Mouse (Mus musculus): ENCODE measurements around the gene Pigk. TPM values are rescaled to one million over a fixed set of nuclear protein-coding genes. Genes with fewer than 3 reads are reported as not detected.

Gene Pigk
- 52.9 and 55.8 TPM in 2 replicates for polyA plus RNA-seq (2014; fragmentation: Nextera tagmentation; extraction: Ambion mirVana)

GRCm38 (mm10) chr3:152713991-152714902, at the start of gene Pigk:
TSS of gene Pigk (plus strand) at chr3:152714100.
- under 1% methylated on average over 48 of the region's 48 CpGs for WGBS

GRCm38 (mm10) chr3:152666991-152667355, 46.9 kb upstream of the Pigk start:
- no peaks in the 10 kb centered on the region for H3K36me3 ChIP-seq (replicated peaks; ENCODE audit: control insufficient read depth, insufficient read depth)
- H3K4me3 ChIP-seq (replicated peaks; ENCODE audit: low read length), result peak overlapping the region; percentile 72
- H3K4me1 ChIP-seq (replicated peaks; ENCODE audit: control insufficient read depth, insufficient read depth, low read length), result 0 out of 2 replicates have a peak, but pooled peaks cover 8% of the 10 kb centered on the region
- H3K4me2 ChIP-seq (replicated peaks), result peak overlapping the region; percentile 100
- 0% methylated on average over 16 of the region's 16 CpGs for WGBS
- H3K27me3 ChIP-seq (ENCODE audit: control insufficient read depth, insufficient read depth, low read length), result peaks cover 22% of the 10 kb centered on the region
- no peak overlapping the region for H3K27ac ChIP-seq
- no peak for DNase-seq (ENCODE audit: low spot score)
- H3K9ac ChIP-seq, result peak overlapping the region; percentile 77
- no peaks in the 10 kb centered on the region for H3K9me3 ChIP-seq (ENCODE audit: control insufficient read depth, low read length)
- ATAC-seq (ENCODE audit: low FRiP score), result peak; percentile 12; the same call in 1 of the 2 replicates

More at GRCm38 (mm10) chr3:152713991-152714902, at the start of gene Pigk:
- no peaks in the 10 kb centered on the region for H3K9me3 ChIP-seq (ENCODE audit: control insufficient read depth, low read length)
- peak within 1 kb of the TSS; percentile 76 for H3K4me3 ChIP-seq (replicated peaks; ENCODE audit: low read length)
- DNase-seq (ENCODE audit: low spot score) (peak; percentile 93), ATAC-seq (ENCODE audit: low FRiP score) (peak; percentile 90)
- H3K9ac ChIP-seq, result peak within 1 kb of the TSS; percentile 79
- H3K27me3 ChIP-seq (ENCODE audit: control insufficient read depth, insufficient read depth, low read length), result no peaks in the 10 kb centered on the region
- H3K36me3 ChIP-seq (replicated peaks; ENCODE audit: control insufficient read depth, insufficient read depth), result 0 out of 2 replicates have a peak, but pooled peaks cover 7% of the 10 kb centered on the region
- peak within 1 kb of the TSS; percentile 68 for H3K4me2 ChIP-seq (replicated peaks)
- H3K4me1 ChIP-seq (replicated peaks; ENCODE audit: control insufficient read depth, insufficient read depth, low read length), result peaks cover 9% of the 10 kb centered on the region
- no peak within 1 kb of the TSS for H3K27ac ChIP-seq

- H3K36me3 ChIP-seq (replicated peaks; ENCODE audit: control insufficient read depth, insufficient read depth), result no peaks in the 10 kb centered on the region
- H3K9ac ChIP-seq, result peak overlapping the region; percentile 77
- H3K4me1 ChIP-seq (replicated peaks; ENCODE audit: control insufficient read depth, insufficient read depth, low read length), result 0 out of 2 replicates have a peak, but pooled peaks cover 8% of the 10 kb centered on the region
- peak overlapping the region; percentile 72 for H3K4me3 ChIP-seq (replicated peaks; ENCODE audit: low read length)
- no peaks in the 10 kb centered on the region for H3K9me3 ChIP-seq (ENCODE audit: control insufficient read depth, low read length)
- peaks cover 22% of the 10 kb centered on the region for H3K27me3 ChIP-seq (ENCODE audit: control insufficient read depth, insufficient read depth, low read length)
- H3K4me2 ChIP-seq (replicated peaks), result peak overlapping the region; percentile 100
- peak overlapping the region; percentile 35; the same call in 1 of the 2 replicates for H3K27ac ChIP-seq
- ATAC-seq (ENCODE audit: low FRiP score) (peak; percentile 85), DNase-seq (ENCODE audit: low spot score) (peak; percentile 70)
- under 1% methylated on average over 61 of the region's 82 CpGs for WGBS
Measured at GRCm38 (mm10) chr3:152667356-152668211, 46.3 kb upstream of the Pigk start.

GRCm38 (mm10) chr3:152668239-152668638, 45.7 kb upstream of the Pigk start, which contains the start of gene Ak5:
TSS of gene Ak5 (minus strand) at chr3:152668360.
- H3K9ac ChIP-seq, result peak within 1 kb of the TSS; percentile 77
- H3K9me3 ChIP-seq (ENCODE audit: control insufficient read depth, low read length), result no peaks in the 10 kb centered on the region
- DNase-seq (ENCODE audit: low spot score) (no peak), ATAC-seq (ENCODE audit: low FRiP score) (peak; percentile 59; the same call in 1 of the 2 replicates)
- peak within 1 kb of the TSS; percentile 72 for H3K4me3 ChIP-seq (replicated peaks; ENCODE audit: low read length)
- peak within 1 kb of the TSS; percentile 35; the same call in 1 of the 2 replicates for H3K27ac ChIP-seq
- H3K27me3 ChIP-seq (ENCODE audit: control insufficient read depth, insufficient read depth, low read length), result peaks cover 22% of the 10 kb centered on the region
- no peaks in the 10 kb centered on the region for H3K36me3 ChIP-seq (replicated peaks; ENCODE audit: control insufficient read depth, insufficient read depth)
- 0 out of 2 replicates have a peak, but pooled peaks cover 8% of the 10 kb centered on the region for H3K4me1 ChIP-seq (replicated peaks; ENCODE audit: control insufficient read depth, insufficient read depth, low read length)
- peak within 1 kb of the TSS; percentile 100 for H3K4me2 ChIP-seq (replicated peaks)
- 25% methylated on average over 1 of the region's 5 CpGs for WGBS

GRCm38 (mm10) chr3:152668793-152669192, 45.1 kb upstream of the Pigk start:
- H3K27me3 ChIP-seq (ENCODE audit: control insufficient read depth, insufficient read depth, low read length), result peaks cover 22% of the 10 kb centered on the region
- H3K4me2 ChIP-seq (replicated peaks), result no peak overlapping the region
- H3K9ac ChIP-seq, result no peak overlapping the region
- DNase-seq (ENCODE audit: low spot score), result no peak
- H3K4me3 ChIP-seq (replicated peaks; ENCODE audit: low read length), result no peak overlapping the region
- H3K27ac ChIP-seq, result no peak overlapping the region
- no peaks in the 10 kb centered on the region for H3K36me3 ChIP-seq (replicated peaks; ENCODE audit: control insufficient read depth, insufficient read depth)
- 79% methylated on average over 2 of the region's 2 CpGs for WGBS
- no peaks in the 10 kb centered on the region for H3K9me3 ChIP-seq (ENCODE audit: control insufficient read depth, low read length)
- H3K4me1 ChIP-seq (replicated peaks; ENCODE audit: control insufficient read depth, insufficient read depth, low read length), result 0 out of 2 replicates have a peak, but pooled peaks cover 8% of the 10 kb centered on the region
- no peak for ATAC-seq (ENCODE audit: low FRiP score)

- 83% methylated on average over 3 of the region's 3 CpGs for WGBS
- Histone ChIP-seq H3K27me3 (ENCODE audit: control insufficient read depth, insufficient read depth, low read length) (peaks cover 22% of the 10 kb centered on the region), H3K9ac (no peak overlapping the region), H3K4me2 (replicated peaks) (no peak overlapping the region), H3K4me1 (replicated peaks; ENCODE audit: control insufficient read depth, insufficient read depth, low read length) (0 out of 2 replicates have a peak, but pooled peaks cover 8% of the 10 kb centered on the region), H3K4me3 (replicated peaks; ENCODE audit: low read length) (no peak overlapping the region), H3K27ac (no peak overlapping the region), H3K36me3 (replicated peaks; ENCODE audit: control insufficient read depth, insufficient read depth) (no peaks in the 10 kb centered on the region), H3K9me3 (ENCODE audit: control insufficient read depth, low read length) (no peaks in the 10 kb centered on the region)
- no peak for ATAC-seq (ENCODE audit: low FRiP score)
- no peak for DNase-seq (ENCODE audit: low spot score)
Measured at GRCm38 (mm10) chr3:152669783-152670182, 44.1 kb upstream of the Pigk start.

- Histone ChIP-seq H3K4me2 (replicated peaks) (no peak overlapping the region), H3K9me3 (ENCODE audit: control insufficient read depth, low read length) (no peaks in the 10 kb centered on the region), H3K27ac (no peak overlapping the region), H3K9ac (no peak overlapping the region), H3K36me3 (replicated peaks; ENCODE audit: control insufficient read depth, insufficient read depth) (no peaks in the 10 kb centered on the region), H3K4me1 (replicated peaks; ENCODE audit: control insufficient read depth, insufficient read depth, low read length) (no peaks in the 10 kb centered on the region), H3K4me3 (replicated peaks; ENCODE audit: low read length) (no peak overlapping the region), H3K27me3 (ENCODE audit: control insufficient read depth, insufficient read depth, low read length) (no peaks in the 10 kb centered on the region)
- ATAC-seq (ENCODE audit: low FRiP score), result no peak
- 82% methylated on average over 6 of the region's 6 CpGs for WGBS
- no peak for DNase-seq (ENCODE audit: low spot score)
Measured at GRCm38 (mm10) chr3:152674663-152675062, 39.2 kb upstream of the Pigk start.

- no peaks in the 10 kb centered on the region for H3K9me3 ChIP-seq (ENCODE audit: control insufficient read depth, low read length)
- H3K4me3 ChIP-seq (replicated peaks; ENCODE audit: low read length), result no peak overlapping the region
- H3K4me2 ChIP-seq (replicated peaks), result no peak overlapping the region
- H3K36me3 ChIP-seq (replicated peaks; ENCODE audit: control insufficient read depth, insufficient read depth), result no peaks in the 10 kb centered on the region
- DNase-seq (ENCODE audit: low spot score) (no peak), ATAC-seq (ENCODE audit: low FRiP score) (no peak)
- H3K27ac ChIP-seq, result no peak overlapping the region
- H3K4me1 ChIP-seq (replicated peaks; ENCODE audit: control insufficient read depth, insufficient read depth, low read length), result no peaks in the 10 kb centered on the region
- WGBS, result 89% methylated on average over 5 of the region's 5 CpGs
- H3K27me3 ChIP-seq (ENCODE audit: control insufficient read depth, insufficient read depth, low read length), result no peaks in the 10 kb centered on the region
- no peak overlapping the region for H3K9ac ChIP-seq
Measured at GRCm38 (mm10) chr3:152688532-152688931, 25.4 kb upstream of the Pigk start.

Measured in hindbrain, embryonic 14.5 days (tissue).